Mouse (Mus musculus): Measurements from ENCODE around the gene Fem1b. TPM values are rescaled to one million over a fixed set of nuclear protein-coding genes. Genes with fewer than 3 reads are reported as not detected.
"Not testable (repeated sequence)": the region's sequence is repeated elsewhere in the genome, so short reads cannot be mapped to it uniquely, and the experiment has no call there.

The Fem1b gene
- polyA plus RNA-seq, 1 experiment = 4.7 TPM

GRCm38 (mm10) chr9:62817099-62817571 is 5.4 kb upstream of the Fem1b start:
- no peak overlapping the region for H3K4me3 ChIP-seq (ENCODE audit: low read depth, low read length)
- H3K27me3 ChIP-seq (ENCODE audit: control insufficient read depth, insufficient read depth, low read length) = no peaks in the 10 kb centered on the region
- no peak overlapping the region for H3K27ac ChIP-seq (ENCODE audit: insufficient read depth, low read depth, low read length)
- no peaks in the 10 kb centered on the region for H3K4me1 ChIP-seq (ENCODE audit: control insufficient read depth, insufficient read depth, insufficient read length, low read length)
- TF ChIP-seq POLR2A (IDR thresholded peaks at IDR 0.05; ENCODE audit: low read depth, low read length) (no peak), CTCF (IDR thresholded peaks at IDR 0.05; ENCODE audit: extremely low read depth, insufficient read length, insufficient replicate concordance, low read depth, low read length) (no peak)
- WGBS = 69% methylated on average over 12 of the region's 12 CpGs
- H3K36me3 ChIP-seq (ENCODE audit: control insufficient read depth, insufficient read depth, low read length) = no peaks in the 10 kb centered on the region

- Histone ChIP-seq H3K27ac (ENCODE audit: insufficient read depth, low read depth, low read length) (no peak overlapping the region), H3K36me3 (ENCODE audit: control insufficient read depth, insufficient read depth, low read length) (no peaks in the 10 kb centered on the region), H3K27me3 (ENCODE audit: control insufficient read depth, insufficient read depth, low read length) (no peaks in the 10 kb centered on the region), H3K4me1 (ENCODE audit: control insufficient read depth, insufficient read depth, insufficient read length, low read length) (no peaks in the 10 kb centered on the region), H3K4me3 (ENCODE audit: low read depth, low read length) (no peak overlapping the region)
- WGBS = 84% methylated on average over 9 of the region's 9 CpGs
- TF ChIP-seq POLR2A (IDR thresholded peaks at IDR 0.05; ENCODE audit: low read depth, low read length) (no peak), CTCF (IDR thresholded peaks at IDR 0.05; ENCODE audit: extremely low read depth, insufficient read length, insufficient replicate concordance, low read depth, low read length) (no peak)
Observed at GRCm38 (mm10) chr9:62816323-62817098, 4.8 kb upstream of the Fem1b start.

GRCm38 (mm10) chr9:62814751-62815150 is 3.0 kb upstream of the Fem1b start:
- no peak for TF ChIP-seq CTCF (IDR thresholded peaks at IDR 0.05; ENCODE audit: extremely low read depth, insufficient read length, insufficient replicate concordance, low read depth, low read length)
- TF ChIP-seq POLR2A (IDR thresholded peaks at IDR 0.05; ENCODE audit: low read depth, low read length) = no peak
- Histone ChIP-seq H3K36me3 (ENCODE audit: control insufficient read depth, insufficient read depth, low read length) (no peaks in the 10 kb centered on the region), H3K4me3 (ENCODE audit: low read depth, low read length) (no peak overlapping the region), H3K27me3 (ENCODE audit: control insufficient read depth, insufficient read depth, low read length) (no peaks in the 10 kb centered on the region), H3K27ac (ENCODE audit: insufficient read depth, low read depth, low read length) (no peak overlapping the region), H3K4me1 (ENCODE audit: control insufficient read depth, insufficient read depth, insufficient read length, low read length) (peaks cover 3% of the 10 kb centered on the region; the same call in 1 of the 2 replicates)
- 56% methylated on average over 2 of the region's 2 CpGs for WGBS

GRCm38 (mm10) chr9:62812216-62813049 is 699 bp upstream of the Fem1b start:
- H3K4me3 ChIP-seq (ENCODE audit: low read depth, low read length) = peak overlapping the region; percentile 72
- 27% methylated on average over 14 of the region's 14 CpGs for WGBS
- peak overlapping the region; percentile 64 for H3K27ac ChIP-seq (ENCODE audit: insufficient read depth, low read depth, low read length)
- H3K27me3 ChIP-seq (ENCODE audit: control insufficient read depth, insufficient read depth, low read length) = no peaks in the 10 kb centered on the region
- peaks cover 6% of the 10 kb centered on the region; the same call in 1 of the 2 replicates for H3K4me1 ChIP-seq (ENCODE audit: control insufficient read depth, insufficient read depth, insufficient read length, low read length)
- H3K36me3 ChIP-seq (ENCODE audit: control insufficient read depth, insufficient read depth, low read length) = no peaks in the 10 kb centered on the region
- TF ChIP-seq POLR2A (IDR thresholded peaks at IDR 0.05; ENCODE audit: low read depth, low read length) (no peak), CTCF (IDR thresholded peaks at IDR 0.05; ENCODE audit: extremely low read depth, insufficient read length, insufficient replicate concordance, low read depth, low read length) (no peak)

GRCm38 (mm10) chr9:62810543-62811515 is 905 bp downstream of the Fem1b start:
- Histone ChIP-seq H3K36me3 (ENCODE audit: control insufficient read depth, insufficient read depth, low read length) (no peaks in the 10 kb centered on the region), H3K4me3 (ENCODE audit: low read depth, low read length) (peak overlapping the region; percentile 72), H3K27me3 (ENCODE audit: control insufficient read depth, insufficient read depth, low read length) (no peaks in the 10 kb centered on the region), H3K27ac (ENCODE audit: insufficient read depth, low read depth, low read length) (0 out of 2 replicates have a peak overlapping the region, but pooled peaks have one; percentile 43), H3K4me1 (ENCODE audit: control insufficient read depth, insufficient read depth, insufficient read length, low read length) (peaks cover 6% of the 10 kb centered on the region; the same call in 1 of the 2 replicates)
- TF ChIP-seq POLR2A (IDR thresholded peaks at IDR 0.05; ENCODE audit: low read depth, low read length) (no peak), CTCF (IDR thresholded peaks at IDR 0.05; ENCODE audit: extremely low read depth, insufficient read length, insufficient replicate concordance, low read depth, low read length) (no peak)
- WGBS = under 1% methylated on average over 58 of the region's 58 CpGs

GRCm38 (mm10) chr9:62810095-62810494 is 1.6 kb downstream of the Fem1b start:
- peaks cover 6% of the 10 kb centered on the region; the same call in 1 of the 2 replicates for H3K4me1 ChIP-seq (ENCODE audit: control insufficient read depth, insufficient read depth, insufficient read length, low read length)
- WGBS = 16% methylated on average over 8 of the region's 8 CpGs
- TF ChIP-seq POLR2A (IDR thresholded peaks at IDR 0.05; ENCODE audit: low read depth, low read length) = no peak
- TF ChIP-seq CTCF (IDR thresholded peaks at IDR 0.05; ENCODE audit: extremely low read depth, insufficient read length, insufficient replicate concordance, low read depth, low read length) = no peak
- peak overlapping the region; percentile 72 for H3K4me3 ChIP-seq (ENCODE audit: low read depth, low read length)
- no peaks in the 10 kb centered on the region for H3K36me3 ChIP-seq (ENCODE audit: control insufficient read depth, insufficient read depth, low read length)
- no peak overlapping the region for H3K27ac ChIP-seq (ENCODE audit: insufficient read depth, low read depth, low read length)
- H3K27me3 ChIP-seq (ENCODE audit: control insufficient read depth, insufficient read depth, low read length) = no peaks in the 10 kb centered on the region

- WGBS = 84% methylated on average over 2 of the region's 2 CpGs
- H3K4me1 ChIP-seq (ENCODE audit: control insufficient read depth, insufficient read depth, insufficient read length, low read length); H3K27ac ChIP-seq (ENCODE audit: insufficient read depth, low read depth, low read length); H3K27me3 ChIP-seq (ENCODE audit: control insufficient read depth, insufficient read depth, low read length); H3K4me3 ChIP-seq (ENCODE audit: low read depth, low read length): not testable (repeated sequence)
- peaks cover 17% of the 10 kb centered on the region for H3K36me3 ChIP-seq (ENCODE audit: control insufficient read depth, insufficient read depth, low read length)
Observed at GRCm38 (mm10) chr9:62799218-62799617, 12.5 kb downstream of the Fem1b start.
